Mouse (Mus musculus) MEL (cell line): ENCODE measurements around the gene Ubac2. TPM values are rescaled to one million over a fixed set of nuclear protein-coding genes. Genes with fewer than 3 reads are reported as not detected.

Experiments used
- DNase-seq: peaks from one replicate; pipeline ENCODE4 v3.0.0; 2011; ENCODE audit warnings: low read depth, low spot score
- H3K27ac ChIP-seq: 2 replicates; pipeline ENCODE4 v1.5.1; 2012; ENCODE audit warnings: low read depth, mild to moderate bottlenecking, control low read depth, low read length, moderate library complexity; ENCODE audit not compliant: control insufficient read depth
- H3K27me3 ChIP-seq, 2 experiments: fragments of 150-350 bp in 1 of 2; sonication (generic) in 1 of 2; 2 replicates each; pipeline ENCODE4 v1.6.1; 2012; ENCODE audit warnings: low read length in 2 of 2, mild to moderate bottlenecking in 2 of 2, improper control_type of control experiment in 1 of 2, moderate library complexity in 1 of 2; ENCODE audit not compliant: insufficient read depth in 2 of 2, control insufficient read depth in 1 of 2
- H3K36me3 ChIP-seq, 2 experiments: 2 replicates each; pipeline ENCODE4 v1.6.1; 2012 to 2014; ENCODE audit warnings: low read length in 2 of 2, improper control_type of control experiment in 1 of 2, inconsistent platforms in 1 of 2, mild to moderate bottlenecking in 1 of 2; ENCODE audit not compliant: insufficient read depth in 2 of 2, control insufficient read depth in 1 of 2
- H3K4me1 ChIP-seq, 2 experiments: fragments of 150-350 bp in 1 of 2; sonication (generic) in 1 of 2; 2 replicates each; pipeline ENCODE4 v1.6.1; 2012; ENCODE audit warnings: low read length in 2 of 2, improper control_type of control experiment in 1 of 2, mild to moderate bottlenecking in 1 of 2; ENCODE audit not compliant: insufficient read depth in 2 of 2, control insufficient read depth in 1 of 2
- H3K4me3 ChIP-seq, 2 experiments: fragments of 150-350 bp in 1 of 2; sonication (generic) in 1 of 2; 2 replicates each; pipeline ENCODE4 v1.5.1; 2012; ENCODE audit warnings: low read depth in 2 of 2, low read length in 2 of 2, mild to moderate bottlenecking in 2 of 2, moderate library complexity in 2 of 2, control low read depth in 1 of 2, improper control_type of control experiment in 1 of 2; ENCODE audit not compliant: control insufficient read depth in 1 of 2, insufficient read depth in 1 of 2
- H3K79me2 ChIP-seq: 2 replicates; pipeline ENCODE4 v1.6.1; 2012; ENCODE audit warnings: mild to moderate bottlenecking, low read length, moderate library complexity; ENCODE audit not compliant: control insufficient read depth, poor library complexity, insufficient read depth
- H3K9ac ChIP-seq: 2 replicates; pipeline ENCODE4 v1.6.1; 2012; ENCODE audit warnings: low read depth, mild to moderate bottlenecking, control low read depth, low read length, moderate library complexity; ENCODE audit not compliant: control insufficient read depth, poor library complexity, severe bottlenecking
- H3K9me3 ChIP-seq: fragments of 150-350 bp; sonication (generic); replicated peaks from 2 replicates; pipeline ENCODE4 v1.6.1; 2012; ENCODE audit warnings: mild to moderate bottlenecking, low read length, improper control_type of control experiment, moderate library complexity; ENCODE audit not compliant: insufficient read depth
- CTCF ChIP-seq, 3 experiments: IDR thresholded peaks in 2 of 3; conservative IDR thresholded peaks in 1 of 3; 2 replicates each; pipeline ENCODE4 v1.5.1; 2011 to 2012; ENCODE audit warnings: low read length in 3 of 3, low read depth in 2 of 3, mild to moderate bottlenecking in 2 of 3, improper control_type of control experiment in 1 of 3, inconsistent platforms in 1 of 3, mixed read lengths in 1 of 3, moderate library complexity in 1 of 3; ENCODE audit not compliant: control insufficient read depth in 1 of 3, insufficient read depth in 1 of 3, poor library complexity in 1 of 3, severe bottlenecking in 1 of 3
- ELF1 ChIP-seq: IDR thresholded peaks from 2 replicates; pipeline ENCODE4 v1.6.1; 2014; ENCODE audit warnings: low read depth, mild to moderate bottlenecking, inconsistent platforms, low read length, improper control_type of control experiment, moderate library complexity
- HCFC1 ChIP-seq: IDR thresholded peaks from 2 replicates; pipeline ENCODE4 v1.6.1; 2012; ENCODE audit warnings: low read depth, mild to moderate bottlenecking, inconsistent platforms, low read length, improper control_type of control experiment, moderate library complexity
- JUND ChIP-seq: IDR thresholded peaks from 2 replicates; pipeline ENCODE4 v1.6.1; 2011; ENCODE audit warnings: low read depth, mild to moderate bottlenecking, improper control_type of control experiment, low read length
- KAT2A ChIP-seq: conservative IDR thresholded peaks from 2 replicates; pipeline ENCODE4 v1.6.1; 2012; ENCODE audit warnings: low read depth, low read length, improper control_type of control experiment, inconsistent platforms
- MAX ChIP-seq: IDR thresholded peaks from 2 replicates; pipeline ENCODE4 v1.6.1; 2011; ENCODE audit warnings: low read length, improper control_type of control experiment
- MAZ ChIP-seq: IDR thresholded peaks from 2 replicates; pipeline ENCODE4 v1.6.1; 2012; ENCODE audit warnings: low read depth, mild to moderate bottlenecking, inconsistent platforms, low read length, improper control_type of control experiment
- MXI1 ChIP-seq: IDR thresholded peaks from 2 replicates; pipeline ENCODE4 v1.6.1; 2011; ENCODE audit warnings: mild to moderate bottlenecking, low read depth, low read length, improper control_type of control experiment
- NELFE ChIP-seq: IDR thresholded peaks from 2 replicates; pipeline ENCODE4 v1.6.1; 2011; ENCODE audit warnings: low read depth, low read length, improper control_type of control experiment
- SIN3A ChIP-seq: IDR thresholded peaks from 2 replicates; pipeline ENCODE4 v1.6.1; 2012; ENCODE audit warnings: low read length, improper control_type of control experiment, inconsistent platforms
- UBTF ChIP-seq: IDR thresholded peaks from 2 replicates; pipeline ENCODE4 v1.6.1; 2012; ENCODE audit warnings: low read depth, mild to moderate bottlenecking, inconsistent platforms, low read length, improper control_type of control experiment, moderate library complexity, borderline replicate concordance; ENCODE audit not compliant: insufficient read depth
- USF1 ChIP-seq: IDR thresholded peaks from 2 replicates; pipeline ENCODE4 v1.6.1; 2014; ENCODE audit warnings: low read depth, mild to moderate bottlenecking, inconsistent platforms, low read length, improper control_type of control experiment, moderate library complexity
- USF2 ChIP-seq, 2 experiments: IDR thresholded peaks; 2 replicates each; pipeline ENCODE4 v1.6.1; 2011 to 2012; ENCODE audit warnings: improper control_type of control experiment in 2 of 2, low read length in 2 of 2, borderline replicate concordance in 1 of 2, inconsistent platforms in 1 of 2, low read depth in 1 of 2, mild to moderate bottlenecking in 1 of 2; ENCODE audit not compliant: insufficient read depth in 1 of 2
- ZC3H11A ChIP-seq: IDR thresholded peaks from 2 replicates; pipeline ENCODE4 v1.6.1; 2012; ENCODE audit warnings: low read depth, mild to moderate bottlenecking, inconsistent platforms, low read length, improper control_type of control experiment
- polyA plus RNA-seq, 2 experiments: library from polyadenylated mRNA; stranded (reverse) in 1 of 2; unstranded in 1 of 2; fragments of >175 nt in 1 of 2; fragments of >200 nt in 1 of 2; gene quantifications; 2 replicates each; pipeline versions ENCODE4 v1.2.1 to v1.2.4; 2012; ENCODE audit warnings: low replicate concordance in 2 of 2, low read depth in 1 of 2; ENCODE audit not compliant: insufficient read length in 2 of 2, insufficient read depth in 1 of 2, missing spikeins in 1 of 2
- total RNA-seq: library from RNA; depleted of rRNA; stranded (reverse); fragments of 300-350 nt; gene quantifications from 2 replicates; pipeline ENCODE4 v1.2.3, GENCODE M21; 2012

Ubac2 gene
- total and polyA plus RNA-seq, 3 experiments: 32.9 to 44.8 TPM; not detected in 1

- no peaks in the 10 kb centered on the region for H3K9me3 ChIP-seq
- H3K27me3 ChIP-seq: no peaks in the 10 kb centered on the region
- H3K4me1 ChIP-seq: peaks cover 15 to 25% of the 10 kb centered on the region in 2 experiments
- DNase-seq: no peak
- peaks cover 0 to 19% of the 10 kb centered on the region in 2 experiments; a peak in 3 of 4 replicates for H3K36me3 ChIP-seq
- no peak overlapping the region for H3K4me3 ChIP-seq
- no peak overlapping the region; the same call in 1 of the 2 replicates for H3K27ac ChIP-seq
- TF ChIP-seq USF2 (IDR thresholded peaks at IDR 0.05; ENCODE audit: borderline replicate concordance in 1 of 2, insufficient read depth in 1 of 2, low read depth in 1 of 2, low read length in 2 of 2) (no peak), ZC3H11A (no peak), CTCF (IDR thresholded peaks at IDR 0.05 in 2 of 3, conservative IDR thresholded peaks at IDR 0.05 in 1 of 3; ENCODE audit: control insufficient read depth in 1 of 3, insufficient read depth in 1 of 3, low read depth in 2 of 3, low read length in 3 of 3, poor library complexity in 1 of 3, severe bottlenecking in 1 of 3) (no peak), NELFE (no peak), JUND (no peak), MAX (no peak), UBTF (no peak), MAZ (no peak)
- no peaks in the 10 kb centered on the region for H3K79me2 ChIP-seq
- H3K9ac ChIP-seq: no peak overlapping the region
Measured at GRCm38 (mm10) chr14:121994171-121994700, 115.8 kb downstream of the Ubac2 start.

GRCm38 (mm10) chr14:121994846-121995556 lies 116.6 kb downstream of the Ubac2 start:
- H3K27ac ChIP-seq: peak overlapping the region; percentile 40; the same call in 1 of the 2 replicates
- DNase-seq: peak; percentile 61
- no peak overlapping the region for H3K9ac ChIP-seq
- no peaks in the 10 kb centered on the region for H3K79me2 ChIP-seq
- peaks cover 0 to 19% of the 10 kb centered on the region in 2 experiments; a peak in 3 of 4 replicates for H3K36me3 ChIP-seq
- H3K4me3 ChIP-seq: no peak overlapping the region
- no peaks in the 10 kb centered on the region for H3K27me3 ChIP-seq
- H3K4me1 ChIP-seq: peaks cover 18 to 25% of the 10 kb centered on the region in 2 experiments
- TF ChIP-seq KAT2A (no peak), SIN3A (0 out of 2 replicates have a peak, but pooled peaks have one; percentile 10), HCFC1 (0 out of 2 replicates have a peak, but pooled peaks have one; percentile 14), MXI1 (0 out of 2 replicates have a peak, but pooled peaks have one; percentile 49), USF1 (peak; percentile 55), ELF1 (no peak; the same call in 1 of the 2 replicates)
- TF ChIP-seq, all 39 proteins: peak for 4
- H3K9me3 ChIP-seq: no peaks in the 10 kb centered on the region
